Mouse (Mus musculus): ENCODE measurements around the gene Amigo2. TPM values are rescaled to one million over a fixed set of nuclear protein-coding genes. Genes with fewer than 3 reads are reported as not detected.

Gene Amigo2
- polyA plus RNA-seq (2015; fragmentation: Nextera tagmentation; extraction: Ambion mirVana) = 7.2 and 8.7 TPM in 2 replicates

GRCm38 (mm10) chr15:97246911-97247790 is at the start of gene Amigo2, which contains the start of gene Pced1b:
Gene Amigo2 (minus strand): TSS chr15:97247287.
Gene Pced1b (plus strand): TSS chr15:97247107.
- H3K27me3 ChIP-seq = peaks cover 18% of the 10 kb centered on the region
- peak within 1 kb of the TSS; percentile 87 for H3K27ac ChIP-seq
- H3K4me2 ChIP-seq = peak within 1 kb of the TSS; percentile 79
- H3K9ac ChIP-seq = peak within 1 kb of the TSS; percentile 92
- no peaks in the 10 kb centered on the region for H3K36me3 ChIP-seq
- ATAC-seq (ENCODE audit: low FRiP score) = peak; percentile 93
- H3K9me3 ChIP-seq = no peaks in the 10 kb centered on the region; the same call in 1 of the 2 replicates
- WGBS = under 1% methylated on average over 82 of the region's 125 CpGs
- H3K4me3 ChIP-seq = peak within 1 kb of the TSS; percentile 83
- H3K4me1 ChIP-seq (replicated peaks) = peaks cover 32% of the 10 kb centered on the region

DNA sequence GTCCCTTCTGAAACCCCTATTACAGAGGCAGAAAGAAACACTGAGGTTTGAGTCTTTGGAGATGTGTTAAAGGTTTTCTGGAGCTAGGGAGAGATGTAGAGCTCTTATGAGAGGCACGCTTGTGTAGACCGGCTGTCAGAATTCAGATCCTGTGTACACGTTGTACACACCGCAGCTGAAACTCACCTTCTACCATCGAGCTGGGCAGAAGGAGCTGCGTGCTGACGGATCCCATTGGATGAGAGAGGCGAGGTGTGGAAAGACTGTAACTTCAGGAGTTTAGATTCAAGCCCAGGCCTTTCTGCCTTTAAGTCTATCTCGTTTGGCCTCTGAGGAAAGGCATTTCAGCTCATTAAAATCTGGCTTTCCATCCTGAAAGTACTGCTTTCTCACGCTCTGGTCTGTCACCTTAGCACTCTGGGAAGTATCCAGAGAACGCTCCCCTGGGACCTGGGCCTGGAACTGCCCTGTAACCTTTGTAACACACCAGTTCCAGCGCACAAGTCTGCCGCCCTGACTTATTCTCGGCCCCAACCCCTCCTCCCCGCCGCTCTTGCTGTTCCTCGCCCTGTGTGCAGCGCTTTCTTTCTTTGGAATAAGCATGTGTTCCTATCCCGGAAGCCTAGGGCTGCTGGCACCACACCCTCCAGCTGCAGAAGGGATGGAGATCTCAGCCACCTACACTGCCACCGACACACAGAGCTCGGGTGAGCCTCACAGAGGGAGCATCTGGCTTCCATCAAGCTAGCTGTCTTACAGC is 44.4 kb upstream of the Amigo2 start:
- Histone ChIP-seq H3K4me2 (no peak overlapping the region), H3K9me3 (no peaks in the 10 kb centered on the region; the same call in 1 of the 2 replicates), H3K27ac (no peak overlapping the region), H3K9ac (no peak overlapping the region), H3K4me3 (no peak overlapping the region), H3K27me3 (no peaks in the 10 kb centered on the region), H3K36me3 (peaks cover 3% of the 10 kb centered on the region), H3K4me1 (replicated peaks) (no peaks in the 10 kb centered on the region)
- ATAC-seq (ENCODE audit: low FRiP score) = no peak
- WGBS = 85% methylated on average over 21 of the region's 21 CpGs

GRCm38 (mm10) chr15:97290351-97290750 is 43.3 kb upstream of the Amigo2 start:
- WGBS = 94% methylated on average over 6 of the region's 6 CpGs

DNA sequence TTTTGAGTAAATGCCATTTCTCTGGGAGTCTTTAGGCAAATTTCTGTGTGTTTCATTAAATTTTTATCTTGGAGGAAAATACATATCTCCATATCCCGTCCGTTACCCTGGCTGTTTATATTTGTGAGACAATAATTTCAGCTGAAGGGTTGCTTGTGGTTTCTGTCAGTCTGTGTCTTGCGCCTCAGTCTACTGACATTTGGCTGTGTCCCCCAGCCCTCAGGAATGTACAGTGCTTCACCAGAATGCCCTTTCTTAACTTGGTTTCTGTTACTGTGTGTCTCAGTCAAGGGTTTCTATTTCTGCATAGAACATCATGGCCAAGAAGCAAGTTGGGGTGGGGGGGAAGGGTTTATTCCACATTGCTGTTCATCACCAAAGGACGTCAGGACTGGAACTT is 42.1 kb upstream of the Amigo2 start:
- H3K4me2 ChIP-seq = no peak overlapping the region
- 88% methylated on average over 4 of the region's 4 CpGs for WGBS
- H3K9ac ChIP-seq = no peak overlapping the region
- no peaks in the 10 kb centered on the region; the same call in 1 of the 2 replicates for H3K9me3 ChIP-seq
- H3K27me3 ChIP-seq = no peaks in the 10 kb centered on the region
- no peaks in the 10 kb centered on the region for H3K4me1 ChIP-seq (replicated peaks)
- H3K27ac ChIP-seq = no peak overlapping the region
- H3K36me3 ChIP-seq = no peaks in the 10 kb centered on the region
- ATAC-seq (ENCODE audit: low FRiP score) = no peak
- no peak overlapping the region for H3K4me3 ChIP-seq

More at GRCm38 (mm10) chr15:97290351-97290750, 43.3 kb upstream of the Amigo2 start:
- no peaks in the 10 kb centered on the region for H3K4me1 ChIP-seq (replicated peaks)
- no peaks in the 10 kb centered on the region for H3K27me3 ChIP-seq
- ATAC-seq (ENCODE audit: low FRiP score) = no peak
- no peak overlapping the region for H3K27ac ChIP-seq
- H3K36me3 ChIP-seq = peaks cover under 1% of the 10 kb centered on the region; the same call in 1 of the 2 replicates
- H3K9me3 ChIP-seq = no peaks in the 10 kb centered on the region; the same call in 1 of the 2 replicates
- H3K4me2 ChIP-seq = no peak overlapping the region
- H3K4me3 ChIP-seq = no peak overlapping the region
- H3K9ac ChIP-seq = no peak overlapping the region

GRCm38 (mm10) chr15:97288690-97289089 is 41.6 kb upstream of the Amigo2 start:
- 74% methylated on average over 13 of the region's 13 CpGs for WGBS

GRCm38 (mm10) chr15:97287436-97288143 is 40.5 kb upstream of the Amigo2 start:
- ATAC-seq (ENCODE audit: low FRiP score) = no peak
- Histone ChIP-seq H3K36me3 (no peaks in the 10 kb centered on the region), H3K4me1 (replicated peaks) (peaks cover 7% of the 10 kb centered on the region; the same call in 1 of the 2 replicates), H3K4me3 (no peak overlapping the region), H3K27me3 (no peaks in the 10 kb centered on the region), H3K9ac (no peak overlapping the region), H3K4me2 (no peak overlapping the region), H3K9me3 (no peaks in the 10 kb centered on the region; the same call in 1 of the 2 replicates), H3K27ac (no peak overlapping the region)
- 95% methylated on average over 5 of the region's 5 CpGs for WGBS

More at GRCm38 (mm10) chr15:97288690-97289089, 41.6 kb upstream of the Amigo2 start:
- H3K9me3 ChIP-seq = no peaks in the 10 kb centered on the region; the same call in 1 of the 2 replicates
- H3K4me1 ChIP-seq (replicated peaks) = no peaks in the 10 kb centered on the region
- H3K4me2 ChIP-seq = no peak overlapping the region
- no peaks in the 10 kb centered on the region for H3K27me3 ChIP-seq
- no peaks in the 10 kb centered on the region for H3K36me3 ChIP-seq
- no peak overlapping the region for H3K4me3 ChIP-seq
- H3K27ac ChIP-seq = no peak overlapping the region
- no peak for ATAC-seq (ENCODE audit: low FRiP score)
- H3K9ac ChIP-seq = no peak overlapping the region

GRCm38 (mm10) chr15:97286731-97287130 is 39.6 kb upstream of the Amigo2 start:
- no peaks in the 10 kb centered on the region for H3K27me3 ChIP-seq
- no peak overlapping the region for H3K4me3 ChIP-seq
- no peak for ATAC-seq (ENCODE audit: low FRiP score)
- no peaks in the 10 kb centered on the region; the same call in 1 of the 2 replicates for H3K9me3 ChIP-seq
- peaks cover 13% of the 10 kb centered on the region for H3K4me1 ChIP-seq (replicated peaks)
- WGBS = 81% methylated on average over 10 of the region's 10 CpGs
- no peak overlapping the region for H3K9ac ChIP-seq
- no peak overlapping the region for H3K4me2 ChIP-seq
- H3K36me3 ChIP-seq = no peaks in the 10 kb centered on the region
- H3K27ac ChIP-seq = no peak overlapping the region

DNA sequence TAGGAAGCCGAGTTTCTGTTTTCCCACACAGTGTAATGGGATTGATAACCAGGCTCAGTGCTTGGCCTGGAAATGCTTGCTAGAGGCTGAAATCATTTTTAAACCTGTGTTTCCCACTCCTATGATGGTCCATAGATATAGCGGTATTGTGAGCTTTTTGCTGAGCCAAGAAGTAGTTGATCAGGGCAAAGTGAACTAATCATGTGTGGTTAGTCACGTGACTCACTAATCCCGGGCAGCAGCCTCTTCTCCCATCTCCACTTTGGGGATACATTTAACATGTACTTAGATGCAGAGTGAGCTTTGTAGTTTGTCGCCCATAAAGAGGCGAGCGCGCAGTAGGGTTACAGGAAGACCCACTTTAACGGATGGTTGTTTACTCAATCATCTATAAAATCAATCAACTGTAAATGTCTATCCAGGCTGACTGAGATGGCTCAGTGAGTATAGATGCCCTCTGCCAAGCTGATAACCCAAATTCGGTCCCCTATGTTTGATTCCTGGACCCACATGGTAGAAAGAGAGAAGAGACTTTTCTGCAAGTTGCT is 38.7 kb upstream of the Amigo2 start:
- no peak for ATAC-seq (ENCODE audit: low FRiP score)
- Histone ChIP-seq H3K4me1 (replicated peaks) (peaks cover 13% of the 10 kb centered on the region), H3K36me3 (no peaks in the 10 kb centered on the region), H3K9ac (no peak overlapping the region), H3K27ac (no peak overlapping the region), H3K27me3 (no peaks in the 10 kb centered on the region), H3K4me2 (no peak overlapping the region), H3K4me3 (no peak overlapping the region), H3K9me3 (no peaks in the 10 kb centered on the region; the same call in 1 of the 2 replicates)
- WGBS = 93% methylated on average over 10 of the region's 10 CpGs

GRCm38 (mm10) chr15:97284201-97284600 is 37.1 kb upstream of the Amigo2 start:
- H3K4me3 ChIP-seq = no peak overlapping the region
- no peak overlapping the region for H3K9ac ChIP-seq
- H3K27ac ChIP-seq = no peak overlapping the region
- no peaks in the 10 kb centered on the region for H3K36me3 ChIP-seq
- no peaks in the 10 kb centered on the region for H3K27me3 ChIP-seq
- ATAC-seq (ENCODE audit: low FRiP score) = no peak
- no peak overlapping the region for H3K4me2 ChIP-seq
- WGBS = 83% methylated on average over 5 of the region's 5 CpGs
- peaks cover 13% of the 10 kb centered on the region for H3K4me1 ChIP-seq (replicated peaks)
- H3K9me3 ChIP-seq = no peaks in the 10 kb centered on the region

DNA sequence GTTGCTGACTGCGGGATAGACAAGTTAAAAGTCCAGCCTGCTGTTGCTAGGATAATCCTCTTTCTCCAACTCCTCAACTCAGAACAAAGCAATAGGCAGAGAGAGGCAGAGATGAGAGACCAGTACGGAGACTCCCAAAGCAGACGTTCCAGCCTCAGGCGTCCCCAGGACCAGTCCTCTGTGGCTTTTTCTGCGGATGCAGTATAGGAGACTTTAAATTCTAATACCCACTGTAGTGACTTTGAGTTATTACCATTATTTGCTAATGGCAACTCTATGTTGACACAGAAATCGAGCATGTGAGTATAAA is 35.4 kb upstream of the Amigo2 start:
- Histone ChIP-seq H3K9ac (no peak overlapping the region), H3K27ac (peak overlapping the region; percentile 40; the same call in 1 of the 2 replicates), H3K27me3 (no peaks in the 10 kb centered on the region), H3K9me3 (no peaks in the 10 kb centered on the region), H3K36me3 (no peaks in the 10 kb centered on the region), H3K4me3 (no peak overlapping the region), H3K4me2 (no peak overlapping the region), H3K4me1 (replicated peaks) (peaks cover 13% of the 10 kb centered on the region)
- no peak for ATAC-seq (ENCODE audit: low FRiP score)
- 75% methylated on average over 6 of the region's 6 CpGs for WGBS

DNA sequence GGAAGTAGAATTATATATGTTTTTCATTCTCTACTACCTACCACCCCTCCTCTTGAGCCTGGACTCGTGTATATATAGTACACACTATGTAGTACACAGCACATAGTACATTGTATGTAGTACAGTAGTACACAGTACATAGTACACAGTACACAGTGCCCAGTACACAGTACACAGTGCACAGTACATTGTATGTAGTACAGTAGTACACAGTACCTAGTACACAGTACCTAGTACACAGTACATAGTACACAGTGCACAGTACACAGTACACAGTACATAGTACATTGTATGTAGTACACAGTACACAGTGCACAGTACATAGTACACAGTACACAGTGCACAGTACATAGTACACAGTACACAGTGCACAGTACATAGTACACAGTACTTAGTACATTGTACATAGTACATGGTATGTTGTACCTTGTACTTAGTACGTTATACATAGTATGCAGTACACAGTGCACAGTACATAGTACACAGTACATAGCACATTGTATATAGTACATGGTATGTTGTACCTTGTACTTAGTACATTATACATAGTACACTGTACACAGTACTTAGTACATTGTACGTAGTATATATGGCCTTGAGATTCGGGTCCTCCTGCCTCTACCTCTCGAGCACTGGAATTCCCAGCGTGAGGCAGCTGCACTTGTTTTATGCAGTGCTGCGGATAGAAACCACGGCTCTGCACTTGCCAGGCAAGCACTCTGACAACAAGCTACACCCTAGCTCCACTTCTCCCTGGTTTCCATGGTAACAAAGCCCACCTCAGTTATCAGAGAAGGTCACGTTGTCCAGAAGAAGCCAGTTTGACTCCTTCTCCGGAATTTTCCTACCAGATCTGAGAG is 34.9 kb upstream of the Amigo2 start:
- H3K9me3 ChIP-seq = no peaks in the 10 kb centered on the region
- H3K4me3 ChIP-seq = no peak overlapping the region
- no peak overlapping the region for H3K9ac ChIP-seq
- H3K36me3 ChIP-seq = no peaks in the 10 kb centered on the region
- H3K27ac ChIP-seq = peak overlapping the region; percentile 40; the same call in 1 of the 2 replicates
- ATAC-seq (ENCODE audit: low FRiP score) = peak; percentile 66
- WGBS = 68% methylated on average over 10 of the region's 10 CpGs
- H3K4me1 ChIP-seq (replicated peaks) = peaks cover 18% of the 10 kb centered on the region
- no peak overlapping the region for H3K4me2 ChIP-seq
- no peaks in the 10 kb centered on the region for H3K27me3 ChIP-seq

Data from hindbrain, embryonic 13.5 days (tissue).